Mouse (Mus musculus): ENCODE results near the gene Cnrip1. TPM values are rescaled to one million over a fixed set of nuclear protein-coding genes. Genes with fewer than 3 reads are reported as not detected.
A peak's percentile ranks its signal among the peaks of the same experiment; 100 is the strongest.
"Not testable (repeated sequence)": the region's sequence is repeated elsewhere in the genome, so short reads cannot be mapped to it uniquely, and the experiment has no call there.

Cnrip1 gene
- polyA plus RNA-seq (2015; fragmentation: Nextera tagmentation; extraction: Ambion mirVana): 11.2 and 12.3 TPM in 2 replicates

GRCm38 (mm10) chr11:17051545-17052475 lies at the start of gene Cnrip1, which contains the start of gene Plek:
Gene Cnrip1, plus strand, starts transcription at chr11:17051586.
Gene Plek, minus strand, starts transcription at chr11:17052381.
- Histone ChIP-seq H3K27me3 (ENCODE audit: control insufficient read depth, insufficient read depth, low read length) (no peaks in the 10 kb centered on the region), H3K27ac (ENCODE audit: low read length) (peak within 1 kb of the TSS; percentile 75), H3K4me3 (ENCODE audit: low read length) (peak within 1 kb of the TSS; percentile 62), H3K9me3 (replicated peaks; ENCODE audit: control insufficient read depth, low read length) (no peaks in the 10 kb centered on the region), H3K4me2 (ENCODE audit: low read depth, low read length) (peak within 1 kb of the TSS; percentile 79), H3K36me3 (ENCODE audit: control insufficient read depth, insufficient read depth) (no peaks in the 10 kb centered on the region), H3K4me1 (ENCODE audit: control insufficient read depth, insufficient read depth, low read length) (no peaks in the 10 kb centered on the region), H3K9ac (ENCODE audit: low read length) (peak within 1 kb of the TSS; percentile 76)
- under 1% methylated on average over 37 of the region's 38 CpGs for WGBS
- ATAC-seq (replicated peaks; ENCODE audit: extremely low read depth, insufficient read depth, low FRiP score): peak; percentile 81

- H3K4me2 ChIP-seq (ENCODE audit: low read depth, low read length): no peak overlapping the region
- H3K9ac ChIP-seq (ENCODE audit: low read length): no peak overlapping the region
- WGBS: 74% methylated on average over 7 of the region's 7 CpGs
- H3K27me3 ChIP-seq (ENCODE audit: control insufficient read depth, insufficient read depth, low read length): no peaks in the 10 kb centered on the region
- no peak overlapping the region for H3K4me3 ChIP-seq (ENCODE audit: low read length)
- no peak for ATAC-seq (replicated peaks; ENCODE audit: extremely low read depth, insufficient read depth, low FRiP score)
- H3K9me3 ChIP-seq (replicated peaks; ENCODE audit: control insufficient read depth, low read length): no peaks in the 10 kb centered on the region
- no peaks in the 10 kb centered on the region for H3K4me1 ChIP-seq (ENCODE audit: control insufficient read depth, insufficient read depth, low read length)
- no peak overlapping the region for H3K27ac ChIP-seq (ENCODE audit: low read length)
- H3K36me3 ChIP-seq (ENCODE audit: control insufficient read depth, insufficient read depth): no peaks in the 10 kb centered on the region
Measured at GRCm38 (mm10) chr11:17002739-17003373, 48.5 kb upstream of the Cnrip1 start.

- Histone ChIP-seq H3K4me2 (ENCODE audit: low read depth, low read length) (no peak overlapping the region), H3K27me3 (ENCODE audit: control insufficient read depth, insufficient read depth, low read length) (no peaks in the 10 kb centered on the region), H3K9ac (ENCODE audit: low read length) (no peak overlapping the region), H3K4me3 (ENCODE audit: low read length) (no peak overlapping the region), H3K9me3 (replicated peaks; ENCODE audit: control insufficient read depth, low read length) (no peaks in the 10 kb centered on the region), H3K4me1 (ENCODE audit: control insufficient read depth, insufficient read depth, low read length) (no peaks in the 10 kb centered on the region), H3K36me3 (ENCODE audit: control insufficient read depth, insufficient read depth) (no peaks in the 10 kb centered on the region), H3K27ac (ENCODE audit: low read length) (no peak overlapping the region)
- no peak for ATAC-seq (replicated peaks; ENCODE audit: extremely low read depth, insufficient read depth, low FRiP score)
- 70% methylated on average over 3 of the region's 3 CpGs for WGBS
Measured at GRCm38 (mm10) chr11:17003757-17004156, 47.6 kb upstream of the Cnrip1 start.

GRCm38 (mm10) chr11:17004899-17005846 lies 46.2 kb upstream of the Cnrip1 start:
- H3K4me2 ChIP-seq (ENCODE audit: low read depth, low read length): no peak overlapping the region
- no peaks in the 10 kb centered on the region for H3K9me3 ChIP-seq (replicated peaks; ENCODE audit: control insufficient read depth, low read length)
- H3K27me3 ChIP-seq (ENCODE audit: control insufficient read depth, insufficient read depth, low read length): no peaks in the 10 kb centered on the region
- no peak overlapping the region for H3K9ac ChIP-seq (ENCODE audit: low read length)
- no peaks in the 10 kb centered on the region for H3K4me1 ChIP-seq (ENCODE audit: control insufficient read depth, insufficient read depth, low read length)
- H3K36me3 ChIP-seq (ENCODE audit: control insufficient read depth, insufficient read depth): no peaks in the 10 kb centered on the region
- no peak; the same call in 1 of the 2 replicates for ATAC-seq (replicated peaks; ENCODE audit: extremely low read depth, insufficient read depth, low FRiP score)
- H3K4me3 ChIP-seq (ENCODE audit: low read length): no peak overlapping the region
- no peak overlapping the region for H3K27ac ChIP-seq (ENCODE audit: low read length)
- 61% methylated on average over 4 of the region's 4 CpGs for WGBS

- 68% methylated on average over 2 of the region's 3 CpGs for WGBS
- H3K4me1 ChIP-seq (ENCODE audit: control insufficient read depth, insufficient read depth, low read length); H3K9me3 ChIP-seq (replicated peaks; ENCODE audit: control insufficient read depth, low read length); H3K4me3 ChIP-seq (ENCODE audit: low read length); H3K36me3 ChIP-seq (ENCODE audit: control insufficient read depth, insufficient read depth); H3K4me2 ChIP-seq (ENCODE audit: low read depth, low read length); ATAC-seq (replicated peaks; ENCODE audit: extremely low read depth, insufficient read depth, low FRiP score); H3K27me3 ChIP-seq (ENCODE audit: control insufficient read depth, insufficient read depth, low read length); H3K27ac ChIP-seq (ENCODE audit: low read length); H3K9ac ChIP-seq (ENCODE audit: low read length): not testable (repeated sequence)
Measured at GRCm38 (mm10) chr11:17006526-17006925, 44.9 kb upstream of the Cnrip1 start.

- no peaks in the 10 kb centered on the region for H3K36me3 ChIP-seq (ENCODE audit: control insufficient read depth, insufficient read depth)
- 84% methylated on average over 5 of the region's 5 CpGs for WGBS
- H3K27me3 ChIP-seq (ENCODE audit: control insufficient read depth, insufficient read depth, low read length): no peaks in the 10 kb centered on the region
- no peak overlapping the region for H3K4me2 ChIP-seq (ENCODE audit: low read depth, low read length)
- H3K9me3 ChIP-seq (replicated peaks; ENCODE audit: control insufficient read depth, low read length): no peaks in the 10 kb centered on the region
- no peak overlapping the region for H3K27ac ChIP-seq (ENCODE audit: low read length)
- no peak overlapping the region for H3K4me3 ChIP-seq (ENCODE audit: low read length)
- no peaks in the 10 kb centered on the region for H3K4me1 ChIP-seq (ENCODE audit: control insufficient read depth, insufficient read depth, low read length)
- no peak overlapping the region for H3K9ac ChIP-seq (ENCODE audit: low read length)
- ATAC-seq (replicated peaks; ENCODE audit: extremely low read depth, insufficient read depth, low FRiP score): no peak
Measured at GRCm38 (mm10) chr11:17007517-17008173, 43.7 kb upstream of the Cnrip1 start.

- Histone ChIP-seq H3K27me3 (ENCODE audit: control insufficient read depth, insufficient read depth, low read length) (no peaks in the 10 kb centered on the region), H3K4me3 (ENCODE audit: low read length) (peak overlapping the region; percentile 5; the same call in 1 of the 2 replicates), H3K36me3 (ENCODE audit: control insufficient read depth, insufficient read depth) (no peaks in the 10 kb centered on the region), H3K9ac (ENCODE audit: low read length) (no peak overlapping the region), H3K4me1 (ENCODE audit: control insufficient read depth, insufficient read depth, low read length) (no peaks in the 10 kb centered on the region), H3K27ac (ENCODE audit: low read length) (no peak overlapping the region), H3K4me2 (ENCODE audit: low read depth, low read length) (no peak overlapping the region), H3K9me3 (replicated peaks; ENCODE audit: control insufficient read depth, low read length) (no peaks in the 10 kb centered on the region)
- no peak for ATAC-seq (replicated peaks; ENCODE audit: extremely low read depth, insufficient read depth, low FRiP score)
- WGBS: 47% methylated on average over 7 of the region's 7 CpGs
Measured at GRCm38 (mm10) chr11:17008498-17008941, 42.9 kb upstream of the Cnrip1 start.

GRCm38 (mm10) chr11:17012948-17013347 lies 38.4 kb upstream of the Cnrip1 start:
- Histone ChIP-seq H3K36me3 (ENCODE audit: control insufficient read depth, insufficient read depth) (no peaks in the 10 kb centered on the region), H3K4me1 (ENCODE audit: control insufficient read depth, insufficient read depth, low read length) (no peaks in the 10 kb centered on the region), H3K4me2 (ENCODE audit: low read depth, low read length) (no peak overlapping the region), H3K9ac (ENCODE audit: low read length) (no peak overlapping the region), H3K9me3 (replicated peaks; ENCODE audit: control insufficient read depth, low read length) (peaks cover 3% of the 10 kb centered on the region), H3K27ac (ENCODE audit: low read length) (no peak overlapping the region), H3K27me3 (ENCODE audit: control insufficient read depth, insufficient read depth, low read length) (no peaks in the 10 kb centered on the region), H3K4me3 (ENCODE audit: low read length) (no peak overlapping the region)
- no peak for ATAC-seq (replicated peaks; ENCODE audit: extremely low read depth, insufficient read depth, low FRiP score)
